Mouse (Mus musculus): ENCODE measurements around the gene Srd5a1.

GRCm38 (mm10) chr13:69636816-69637215 lies 25.6 kb upstream of the Srd5a1 start:
- no peak for TF ChIP-seq CTCF (IDR thresholded peaks at IDR 0.05; ENCODE audit: control insufficient read depth, insufficient read depth, insufficient read length)
- no peak for TF ChIP-seq MAX (IDR thresholded peaks at IDR 0.05)
- TF ChIP-seq MYOG (IDR thresholded peaks at IDR 0.05; ENCODE audit: control insufficient read depth, extremely low read depth, insufficient read length), result no peak
- no peak for TF ChIP-seq CEBPB (IDR thresholded peaks at IDR 0.05; ENCODE audit: low read depth)
- TF ChIP-seq FOSL1 (IDR thresholded peaks at IDR 0.05; ENCODE audit: insufficient read depth, low read length, poor library complexity, severe bottlenecking), result no peak
